Mouse (Mus musculus) CH12.LX (cell line): ENCODE results near the gene Olfr780. TPM values are rescaled to one million over a fixed set of nuclear protein-coding genes. Genes with fewer than 3 reads are reported as not detected.
"Not testable (repeated sequence)": the region's sequence is repeated elsewhere in the genome, so short reads cannot be mapped to it uniquely, and the experiment has no call there.

Source experiments
- DNase-seq: peaks from one replicate; pipeline ENCODE4 v3.0.0-alpha.2; 2013; ENCODE audit errors: extremely low read depth
- H3K27ac ChIP-seq: 2 replicates; pipeline ENCODE4 v1.5.1; 2012; ENCODE audit warnings: low read depth, mild to moderate bottlenecking, control low read depth, moderate library complexity; ENCODE audit not compliant: insufficient read depth
- H3K27me3 ChIP-seq: replicated peaks from 2 replicates; pipeline ENCODE3; 2012; ENCODE audit warnings: inconsistent platforms
- H3K36me3 ChIP-seq, 2 experiments: replicated peaks in 1 of 2; 2 replicates each; pipeline versions ENCODE3 to v1.6.1; 2012; ENCODE audit warnings: inconsistent platforms in 1 of 2, low read length in 1 of 2, mild to moderate bottlenecking in 1 of 2, mixed read lengths in 1 of 2, moderate library complexity in 1 of 2; ENCODE audit not compliant: control insufficient read depth in 1 of 2, insufficient read depth in 1 of 2
- H3K4me1 ChIP-seq, 2 experiments: 2 replicates each; pipeline ENCODE4 v1.6.1; 2012; ENCODE audit warnings: inconsistent platforms in 1 of 2, moderate library complexity in 1 of 2; ENCODE audit not compliant: insufficient read depth in 2 of 2, control insufficient read depth in 1 of 2
- H3K4me2 ChIP-seq: 2 replicates; pipeline ENCODE4 v1.6.1; 2012; ENCODE audit warnings: low read depth, mild to moderate bottlenecking, control low read depth; ENCODE audit not compliant: poor library complexity, insufficient read depth, severe bottlenecking
- H3K4me3 ChIP-seq, 3 experiments: fragments of 150-350 bp in 1 of 3; sonication (generic) in 1 of 3; replicated peaks in 1 of 3; 2 replicates each; pipeline versions ENCODE3 to v1.5.1; 2011 to 2012; ENCODE audit warnings: low read depth in 2 of 3, low read length in 2 of 3, mild to moderate bottlenecking in 2 of 3, moderate library complexity in 2 of 3, control low read depth in 1 of 3, improper control_type of control experiment in 1 of 3, inconsistent platforms in 1 of 3, mixed read lengths in 1 of 3; ENCODE audit not compliant: poor library complexity in 1 of 3
- H3K79me2 ChIP-seq: replicated peaks from 2 replicates; pipeline ENCODE4 v1.6.1; 2012; ENCODE audit warnings: mild to moderate bottlenecking, moderate library complexity; ENCODE audit not compliant: control insufficient read depth, poor library complexity, insufficient read depth, severe bottlenecking; ENCODE audit errors: extremely low read depth
- H3K9ac ChIP-seq: 2 replicates; pipeline ENCODE4 v1.6.1; 2012; ENCODE audit warnings: low read depth, mild to moderate bottlenecking, control low read depth, moderate library complexity; ENCODE audit not compliant: insufficient read depth
- H3K9me3 ChIP-seq: replicated peaks from 2 replicates; pipeline ENCODE3; 2012; ENCODE audit warnings: low read length, inconsistent platforms, mixed read lengths
- BHLHE40 ChIP-seq: IDR thresholded peaks from 2 replicates; pipeline ENCODE4 v1.6.1; 2011; ENCODE audit warnings: mild to moderate bottlenecking, low read depth, low read length, improper control_type of control experiment
- CHD1 ChIP-seq: IDR thresholded peaks from 2 replicates; pipeline ENCODE4 v1.6.1; 2012; ENCODE audit warnings: low read depth, low read length, improper control_type of control experiment, inconsistent platforms
- CHD2 ChIP-seq: IDR thresholded peaks from 2 replicates; pipeline ENCODE4 v1.6.1; 2011; ENCODE audit warnings: low read length, improper control_type of control experiment
- CTCF ChIP-seq, 2 experiments: IDR thresholded peaks in 1 of 2; conservative IDR thresholded peaks in 1 of 2; 2 replicates each; pipeline ENCODE4 v1.5.1; 2011 to 2012; ENCODE audit warnings: low read depth in 2 of 2, low read length in 2 of 2, improper control_type of control experiment in 1 of 2, inconsistent platforms in 1 of 2, mild to moderate bottlenecking in 1 of 2, moderate library complexity in 1 of 2
- E2F4 ChIP-seq: IDR thresholded peaks from 2 replicates; pipeline ENCODE4 v1.6.1; 2011; ENCODE audit warnings: low read depth, low read length, improper control_type of control experiment; ENCODE audit not compliant: insufficient replicate concordance
- ELF1 ChIP-seq: IDR thresholded peaks from 2 replicates; pipeline ENCODE4 v1.6.1; 2014; ENCODE audit warnings: low read depth, mild to moderate bottlenecking, inconsistent platforms, low read length, improper control_type of control experiment
- EP300 ChIP-seq: IDR thresholded peaks from 2 replicates; pipeline ENCODE4 v1.6.1; 2011; ENCODE audit warnings: low read length, improper control_type of control experiment
- ETS1 ChIP-seq: conservative IDR thresholded peaks from 2 replicates; pipeline ENCODE4 v1.6.1; 2012; ENCODE audit warnings: low read depth, mild to moderate bottlenecking, inconsistent platforms, low read length, improper control_type of control experiment, moderate library complexity
- GABPA ChIP-seq: IDR thresholded peaks from 2 replicates; pipeline ENCODE4 v1.6.1; 2012; ENCODE audit warnings: low read depth, low read length, improper control_type of control experiment, inconsistent platforms; ENCODE audit not compliant: insufficient replicate concordance
- IRF4 ChIP-seq: IDR thresholded peaks from 2 replicates; pipeline ENCODE4 v1.6.1; 2014; ENCODE audit warnings: low read depth, mild to moderate bottlenecking, inconsistent platforms, low read length, improper control_type of control experiment
- JUND ChIP-seq: conservative IDR thresholded peaks from 2 replicates; pipeline ENCODE4 v1.6.1; 2011; ENCODE audit warnings: low read depth, low read length, improper control_type of control experiment
- KAT2A ChIP-seq: IDR thresholded peaks from 2 replicates; pipeline ENCODE4 v1.6.1; 2012; ENCODE audit warnings: low read length, improper control_type of control experiment, inconsistent platforms; ENCODE audit not compliant: insufficient replicate concordance
- MAFK ChIP-seq: IDR thresholded peaks from 2 replicates; pipeline ENCODE4 v1.6.1; 2011; ENCODE audit warnings: low read length, improper control_type of control experiment; ENCODE audit not compliant: insufficient replicate concordance
- MAZ ChIP-seq: IDR thresholded peaks from 2 replicates; pipeline ENCODE4 v1.6.1; 2012; ENCODE audit warnings: low read depth, mild to moderate bottlenecking, inconsistent platforms, low read length, improper control_type of control experiment, moderate library complexity
- MEF2A ChIP-seq: IDR thresholded peaks from 2 replicates; pipeline ENCODE4 v1.6.1; 2014; ENCODE audit warnings: low read depth, mild to moderate bottlenecking, inconsistent platforms, low read length, improper control_type of control experiment, borderline replicate concordance
- MXI1 ChIP-seq: IDR thresholded peaks from 2 replicates; pipeline ENCODE4 v1.6.1; 2011; ENCODE audit warnings: mild to moderate bottlenecking, low read depth, low read length, improper control_type of control experiment
- NELFE ChIP-seq: IDR thresholded peaks from 2 replicates; pipeline ENCODE4 v1.6.1; 2011; ENCODE audit warnings: low read depth, low read length, improper control_type of control experiment
- NRF1 ChIP-seq: IDR thresholded peaks from 2 replicates; pipeline ENCODE4 v1.6.1; 2014; ENCODE audit warnings: low read depth, mild to moderate bottlenecking, inconsistent platforms, low read length, improper control_type of control experiment, moderate library complexity
- PAX5 ChIP-seq: IDR thresholded peaks from 2 replicates; pipeline ENCODE4 v1.6.1; 2012; ENCODE audit warnings: low read length, inconsistent platforms, mixed read lengths
- POLR2A ChIP-seq: IDR thresholded peaks from 2 replicates; pipeline ENCODE4 v1.6.1; 2011; ENCODE audit warnings: low read depth, mild to moderate bottlenecking, improper control_type of control experiment, low read length
- POLR2AphosphoS2 ChIP-seq: IDR thresholded peaks from 2 replicates; pipeline ENCODE4 v1.6.1; 2011; ENCODE audit warnings: low read depth, low read length, improper control_type of control experiment
- SIN3A ChIP-seq: IDR thresholded peaks from 2 replicates; pipeline ENCODE4 v1.6.1; 2012; ENCODE audit warnings: low read length, improper control_type of control experiment, inconsistent platforms
- UBTF ChIP-seq: IDR thresholded peaks from 2 replicates; pipeline ENCODE4 v1.6.1; 2012; ENCODE audit warnings: low read depth, mild to moderate bottlenecking, inconsistent platforms, low read length, improper control_type of control experiment, moderate library complexity
- USF1 ChIP-seq: IDR thresholded peaks from 2 replicates; pipeline ENCODE4 v1.6.1; 2014; ENCODE audit warnings: low read depth, mild to moderate bottlenecking, inconsistent platforms, low read length, improper control_type of control experiment
- USF2 ChIP-seq: conservative IDR thresholded peaks from 2 replicates; pipeline ENCODE4 v1.6.1; 2011; ENCODE audit warnings: low read depth, low read length, improper control_type of control experiment
- ZC3H11A ChIP-seq: IDR thresholded peaks from 2 replicates; pipeline ENCODE4 v1.6.1; 2012; ENCODE audit warnings: low read depth, mild to moderate bottlenecking, inconsistent platforms, low read length, improper control_type of control experiment
- ZKSCAN1 ChIP-seq: IDR thresholded peaks from 2 replicates; pipeline ENCODE4 v1.6.1; 2012; ENCODE audit warnings: low read depth, inconsistent platforms, low read length, improper control_type of control experiment, borderline replicate concordance
- ZNF384 ChIP-seq: IDR thresholded peaks from 2 replicates; pipeline ENCODE4 v1.6.1; 2012; ENCODE audit warnings: low read depth, low read length, improper control_type of control experiment, inconsistent platforms
- dilution Hi-C: fragments of 300-500 bp; cut with MboI; formaldehyde crosslinking; loops from 2 replicates; pipeline ENCODE4 v1.14.3; 2020; ENCODE audit warnings: low sequenced_read_pairs; ENCODE audit not compliant: extremely low pct_unique_long_range_greater_than_20kb, extremely low pct_ligation_motif_present
- in situ Hi-C: fragments of 300-500 bp; cut with MboI; formaldehyde crosslinking; loops from 3 replicates; pipeline ENCODE4 v1.14.3; 2019; ENCODE audit warnings: low sequenced_read_pairs, low pct_ligation_motif_present, low pct_unique_long_range_greater_than_20kb, mixed read lengths
- polyA plus RNA-seq: library from polyadenylated mRNA; unstranded; fragments of >175 nt; gene quantifications from 2 replicates; pipeline ENCODE4 v1.2.1, GENCODE M21; 2012; ENCODE audit warnings: low read depth; ENCODE audit not compliant: insufficient read length
- total RNA-seq, 2 experiments: library from RNA; depleted of rRNA; stranded (reverse); fragments of 300-350 nt in 1 of 2; fragments of >200 nt in 1 of 2; gene quantifications; 2 replicates each; pipeline ENCODE4 v1.2.3; 2012 to 2014

The Olfr780 gene
- total and polyA plus RNA-seq, 3 experiments = not detected

- H3K4me2 ChIP-seq, DNase-seq, H3K4me3 ChIP-seq, H3K9me3 ChIP-seq, H3K9ac ChIP-seq, H3K79me2 ChIP-seq, H3K27ac ChIP-seq, H3K27me3 ChIP-seq, H3K4me1 ChIP-seq, H3K36me3 ChIP-seq, in situ Hi-C loops, dilution Hi-C loops: not testable (repeated sequence)
Measured at GRCm38 (mm10) chr10:129313521-129313920, 4.4 kb upstream of the Olfr780 start.

- Histone ChIP-seq H3K79me2 (no peaks in the 10 kb centered on the region), H3K9ac (no peak within 1 kb of the TSS), H3K4me1 (no peaks in the 10 kb centered on the region), H3K36me3 (no peaks in the 10 kb centered on the region), H3K27ac (no peak within 1 kb of the TSS), H3K9me3 (no peaks in the 10 kb centered on the region), H3K27me3 (no peaks in the 10 kb centered on the region), H3K4me3 (no peak within 1 kb of the TSS), H3K4me2 (no peak within 1 kb of the TSS)
- in situ Hi-C loops (no loop called here), dilution Hi-C loops (no loop called here)
- no peak for TF ChIP-seq IRF4
- no peak for TF ChIP-seq EP300
- TF ChIP-seq UBTF = no peak
- TF ChIP-seq MXI1 = no peak
- TF ChIP-seq BHLHE40 = no peak
- TF ChIP-seq KAT2A = no peak
- TF ChIP-seq SIN3A = no peak
- TF ChIP-seq E2F4 = no peak
- TF ChIP-seq POLR2A = no peak
- TF ChIP-seq NELFE = no peak
- no peak for TF ChIP-seq CTCF (conservative IDR thresholded peaks at IDR 0.05 in 1 of 2, IDR thresholded peaks at IDR 0.05 in 1 of 2; ENCODE audit: low read depth in 2 of 2, low read length in 2 of 2)
- no peak for TF ChIP-seq ZNF384
- no peak for TF ChIP-seq MAFK
- no peak for TF ChIP-seq ZC3H11A
- TF ChIP-seq USF2 = no peak
- no peak for TF ChIP-seq CHD1
- DNase-seq = no peak
Measured at GRCm38 (mm10) chr10:129328554-129328953, 10.6 kb downstream of the Olfr780 start, which contains the start of gene Olfr781. Gene Olfr781, plus strand, starts transcription at chr10:129328854.

- Histone ChIP-seq H3K79me2 (no peaks in the 10 kb centered on the region), H3K9me3 (no peaks in the 10 kb centered on the region), H3K27ac (no peak within 1 kb of the TSS), H3K36me3 (no peaks in the 10 kb centered on the region), H3K27me3 (no peaks in the 10 kb centered on the region), H3K4me3 (no peak within 1 kb of the TSS), H3K4me1 (no peaks in the 10 kb centered on the region), H3K4me2 (no peak within 1 kb of the TSS), H3K9ac (no peak within 1 kb of the TSS)
- dilution Hi-C loops (no loop called here), in situ Hi-C loops (no loop called here)
- DNase-seq = no peak
- no peak for TF ChIP-seq CHD1
- TF ChIP-seq E2F4 = no peak
- TF ChIP-seq JUND = no peak
- no peak for TF ChIP-seq GABPA
- no peak for TF ChIP-seq ZC3H11A
- TF ChIP-seq USF1 = no peak
- no peak for TF ChIP-seq ELF1
- no peak for TF ChIP-seq CHD2
- TF ChIP-seq IRF4 = no peak
- TF ChIP-seq ZKSCAN1 = no peak
- TF ChIP-seq PAX5 = no peak
- TF ChIP-seq ETS1 = no peak
- TF ChIP-seq NELFE = no peak
- no peak for TF ChIP-seq POLR2AphosphoS2
- TF ChIP-seq MAZ = no peak
- no peak for TF ChIP-seq NRF1
- TF ChIP-seq MEF2A = no peak
Measured at GRCm38 (mm10) chr10:129348550-129348949, 30.6 kb downstream of the Olfr780 start, which contains the start of gene Olfr782. Gene Olfr782, plus strand, starts transcription at chr10:129348850.
